Mouse (Mus musculus) limb, embryonic 13.5 days (tissue): ENCODE measurements around the gene Olfr54. TPM values are rescaled to one million over a fixed set of nuclear protein-coding genes. Genes with fewer than 3 reads are reported as not detected.
"Not testable (repeated sequence)": the region's sequence is repeated elsewhere in the genome, so short reads cannot be mapped to it uniquely, and the experiment has no call there.

Source experiments
- ATAC-seq: fragments of 200-750 bp; cut with Nextera tagmentation; 2 replicates; pipeline ENCODE4 v1.8.0; 2017; ENCODE audit warnings: low read depth, moderate number of reproducible peaks, moderate TSS enrichment; ENCODE audit not compliant: low FRiP score
- H3K27ac ChIP-seq: fragments of 300-500 bp; sonication (generic); 2 replicates; pipeline ENCODE4 v1.5.1; 2015; ENCODE audit warnings: inconsistent platforms, mild to moderate bottlenecking, moderate library complexity
- H3K27me3 ChIP-seq: fragments of 300-500 bp; sonication (generic); 2 replicates; pipeline ENCODE4 v1.6.1; 2015; ENCODE audit warnings: mild to moderate bottlenecking, inconsistent platforms
- H3K36me3 ChIP-seq: fragments of 300-500 bp; sonication (generic); 2 replicates; pipeline ENCODE4 v1.6.1; 2015; ENCODE audit warnings: inconsistent platforms, mild to moderate bottlenecking, moderate library complexity
- H3K4me1 ChIP-seq: fragments of 300-500 bp; sonication (generic); 2 replicates; pipeline ENCODE4 v1.6.1; 2015; ENCODE audit warnings: inconsistent platforms
- H3K4me2 ChIP-seq: fragments of 300-500 bp; sonication (generic); replicated peaks from 2 replicates; pipeline ENCODE4 v1.6.1; 2015; ENCODE audit warnings: inconsistent platforms, mild to moderate bottlenecking, moderate library complexity
- H3K4me3 ChIP-seq: fragments of 300-500 bp; sonication (generic); 2 replicates; pipeline ENCODE4 v1.5.1; 2015; ENCODE audit warnings: moderate library complexity, mild to moderate bottlenecking, inconsistent platforms
- H3K9ac ChIP-seq: fragments of 300-500 bp; sonication (generic); 2 replicates; pipeline ENCODE4 v1.6.1; 2015; ENCODE audit warnings: mild to moderate bottlenecking, inconsistent platforms
- H3K9me3 ChIP-seq: fragments of 300-500 bp; sonication (generic); 2 replicates; pipeline ENCODE4 v1.6.1; 2016; ENCODE audit warnings: inconsistent platforms
- WGBS: fragments of 180-500 bp; shearing (Covaris S2); methylation state at CpG from one replicate; pipeline ENCODE4 v1.1.7; 2015; 5-methylcytosine and 5-hydroxymethylcytosine counted together
- polyA plus RNA-seq: library from polyadenylated mRNA; unstranded; fragments of >200 nt; fragmentation: Nextera tagmentation; extraction: Ambion mirVana; gene quantifications from 2 replicates; pipeline ENCODE4 v1.2.1, GENCODE M21; 2015

The Olfr54 gene
- polyA plus RNA-seq: not detected in 2 replicates

DNA sequence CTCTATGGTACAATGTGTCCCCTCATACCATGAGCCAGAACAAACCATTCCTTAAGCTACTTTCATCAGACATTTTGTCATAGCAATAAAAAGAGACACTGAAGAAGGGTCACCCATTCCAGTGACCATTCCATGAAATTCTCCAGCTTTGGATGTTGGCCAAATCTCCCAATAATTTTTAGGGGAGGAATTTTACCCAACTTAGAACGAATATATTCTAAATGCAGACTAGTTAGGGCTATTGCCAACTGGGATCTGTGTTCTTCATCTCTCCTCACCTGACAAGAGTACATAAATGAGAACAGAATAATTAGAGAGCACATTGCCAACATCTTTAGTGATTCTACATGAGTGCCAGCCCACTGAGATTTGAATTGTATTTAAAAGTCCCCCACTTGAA, at the start of gene Olfr54:
TSS of gene Olfr54 (plus strand) at position 301 of the 400 bp plus-strand sequence.
- H3K9me3 ChIP-seq: no peaks in the 10 kb centered on the region
- no peaks in the 10 kb centered on the region for H3K4me1 ChIP-seq
- no peak for ATAC-seq
- H3K36me3 ChIP-seq: no peaks in the 10 kb centered on the region
- H3K4me2 ChIP-seq: no peak within 1 kb of the TSS
- 76% methylated on average over 1 of the region's 1 CpGs for WGBS
- no peak within 1 kb of the TSS for H3K27ac ChIP-seq
- no peak within 1 kb of the TSS for H3K4me3 ChIP-seq
- H3K9ac ChIP-seq: no peak within 1 kb of the TSS
- no peaks in the 10 kb centered on the region for H3K27me3 ChIP-seq

DNA sequence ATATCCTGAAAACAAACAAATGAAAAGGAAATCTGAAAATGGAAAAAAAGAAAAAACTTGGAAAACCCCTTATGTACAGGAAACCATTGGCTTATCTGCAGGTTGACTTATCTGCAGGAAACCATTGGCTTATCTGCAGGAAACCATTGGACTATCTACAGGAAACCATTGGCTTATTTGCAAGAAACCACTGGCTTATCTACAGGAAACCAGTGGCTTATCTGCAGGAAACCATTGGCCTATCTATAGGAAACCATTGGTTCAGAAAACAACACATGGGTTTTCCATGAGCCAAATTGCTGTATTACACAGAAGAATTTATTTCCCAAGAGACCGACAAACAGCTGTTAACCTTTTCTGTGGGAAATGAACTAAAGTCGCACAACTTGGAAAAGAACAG, 49.1 kb upstream of the Olfr54 start:
- no peaks in the 10 kb centered on the region for H3K36me3 ChIP-seq
- WGBS: 79% methylated on average over 2 of the region's 2 CpGs
- no peak overlapping the region for H3K4me2 ChIP-seq
- no peaks in the 10 kb centered on the region for H3K27me3 ChIP-seq
- H3K4me1 ChIP-seq: no peaks in the 10 kb centered on the region
- H3K9me3 ChIP-seq: no peaks in the 10 kb centered on the region
- H3K9ac ChIP-seq: no peak overlapping the region
- no peak overlapping the region for H3K27ac ChIP-seq
- ATAC-seq: no peak
- no peak overlapping the region for H3K4me3 ChIP-seq

GRCm38 (mm10) chr11:50966230-50966629, 47.8 kb upstream of the Olfr54 start, which contains the start of gene Olfr1378:
TSS of gene Olfr1378 (plus strand) at chr11:50966530.
- no peaks in the 10 kb centered on the region for H3K9me3 ChIP-seq
- H3K36me3 ChIP-seq: no peaks in the 10 kb centered on the region
- no peaks in the 10 kb centered on the region for H3K4me1 ChIP-seq
- H3K27me3 ChIP-seq: no peaks in the 10 kb centered on the region
- H3K4me3 ChIP-seq: no peak within 1 kb of the TSS
- no peak within 1 kb of the TSS for H3K9ac ChIP-seq
- H3K4me2 ChIP-seq: no peak within 1 kb of the TSS
- 72% methylated on average over 11 of the region's 11 CpGs for WGBS
- H3K27ac ChIP-seq: no peak within 1 kb of the TSS
- ATAC-seq: no peak

DNA sequence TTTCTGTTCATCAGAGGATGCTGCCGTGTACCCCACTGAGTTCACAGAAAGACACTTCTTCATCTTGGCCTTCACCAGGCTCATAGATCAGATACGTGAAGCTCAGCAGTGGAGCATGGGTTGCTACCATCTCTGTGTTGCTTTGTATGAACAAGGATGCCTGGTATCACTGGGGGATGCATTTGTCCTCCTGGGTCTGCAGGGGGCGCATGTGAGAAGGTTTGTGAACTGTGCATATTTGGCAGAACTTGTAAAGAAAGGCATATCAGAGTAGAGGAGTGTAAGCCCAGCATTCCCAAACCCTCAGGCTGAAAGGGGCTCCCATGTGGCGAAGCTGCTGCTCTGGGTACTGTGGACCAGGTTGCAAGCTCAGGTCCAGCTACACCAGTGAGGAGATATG, 36.8 kb upstream of the Olfr54 start:
- WGBS: 76% methylated on average over 4 of the region's 4 CpGs
- Histone ChIP-seq H3K9ac (no peak overlapping the region), H3K4me2 (no peak overlapping the region), H3K27ac (no peak overlapping the region), H3K36me3 (no peaks in the 10 kb centered on the region), H3K4me1 (no peaks in the 10 kb centered on the region), H3K4me3 (no peak overlapping the region), H3K27me3 (no peaks in the 10 kb centered on the region), H3K9me3 (no peaks in the 10 kb centered on the region)
- no peak for ATAC-seq

DNA sequence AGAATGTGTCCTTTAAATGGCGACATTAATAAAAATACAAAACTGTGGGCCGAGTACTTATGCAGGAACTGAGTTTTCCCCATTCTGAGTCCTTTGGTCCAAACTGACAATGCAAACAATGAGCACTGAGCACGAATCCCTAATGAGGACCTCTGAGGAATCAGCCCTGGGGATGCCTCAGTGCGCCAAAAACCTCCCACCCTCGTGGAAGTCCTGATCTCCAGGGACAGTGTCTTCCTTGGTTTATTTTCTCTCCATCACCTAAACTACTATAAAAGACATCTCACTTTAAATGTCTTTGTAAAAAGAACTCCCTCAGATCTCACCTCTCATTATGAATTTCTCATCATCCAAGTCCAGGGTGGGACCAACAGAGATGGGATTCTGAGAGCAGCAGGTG, 32.4 kb upstream of the Olfr54 start, which contains the start of gene Olfr1377:
TSS of gene Olfr1377 (plus strand) at position 301 of the 400 bp plus-strand sequence.
- 78% methylated on average over 5 of the region's 5 CpGs for WGBS
- Histone ChIP-seq H3K27me3 (no peaks in the 10 kb centered on the region), H3K9ac (no peak within 1 kb of the TSS), H3K36me3 (no peaks in the 10 kb centered on the region), H3K27ac (no peak within 1 kb of the TSS), H3K4me3 (no peak within 1 kb of the TSS), H3K4me2 (no peak within 1 kb of the TSS), H3K9me3 (no peaks in the 10 kb centered on the region), H3K4me1 (no peaks in the 10 kb centered on the region)
- ATAC-seq: no peak

DNA sequence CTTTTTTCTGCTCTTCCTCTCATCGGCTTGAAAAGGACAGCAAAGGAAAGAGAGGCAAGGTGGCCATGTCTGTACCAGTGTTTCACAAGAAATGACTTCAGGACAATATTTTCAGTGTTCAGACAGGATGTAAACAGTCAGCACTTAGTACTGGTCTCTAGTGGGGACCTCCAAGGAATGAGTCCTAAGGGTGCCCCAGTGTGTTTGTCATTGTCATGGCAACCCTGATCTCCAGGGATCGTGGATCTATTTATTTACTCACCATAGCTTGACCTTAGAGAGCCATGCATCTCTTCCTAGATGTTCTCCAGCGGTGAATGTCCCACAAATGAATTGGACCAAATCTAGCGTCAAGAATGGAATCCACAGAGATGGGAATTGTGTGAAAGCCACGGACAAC, 10.7 kb upstream of the Olfr54 start, which contains the start of gene Olfr51:
TSS of gene Olfr51 (plus strand) at position 301 of the 400 bp plus-strand sequence.
- no peak within 1 kb of the TSS for H3K4me3 ChIP-seq
- H3K9me3 ChIP-seq: no peaks in the 10 kb centered on the region
- no peaks in the 10 kb centered on the region for H3K36me3 ChIP-seq
- no peaks in the 10 kb centered on the region for H3K27me3 ChIP-seq
- no peaks in the 10 kb centered on the region for H3K4me1 ChIP-seq
- H3K9ac ChIP-seq: no peak within 1 kb of the TSS
- H3K4me2 ChIP-seq: no peak within 1 kb of the TSS
- ATAC-seq: no peak
- no peak within 1 kb of the TSS for H3K27ac ChIP-seq
- 80% methylated on average over 5 of the region's 5 CpGs for WGBS

DNA sequence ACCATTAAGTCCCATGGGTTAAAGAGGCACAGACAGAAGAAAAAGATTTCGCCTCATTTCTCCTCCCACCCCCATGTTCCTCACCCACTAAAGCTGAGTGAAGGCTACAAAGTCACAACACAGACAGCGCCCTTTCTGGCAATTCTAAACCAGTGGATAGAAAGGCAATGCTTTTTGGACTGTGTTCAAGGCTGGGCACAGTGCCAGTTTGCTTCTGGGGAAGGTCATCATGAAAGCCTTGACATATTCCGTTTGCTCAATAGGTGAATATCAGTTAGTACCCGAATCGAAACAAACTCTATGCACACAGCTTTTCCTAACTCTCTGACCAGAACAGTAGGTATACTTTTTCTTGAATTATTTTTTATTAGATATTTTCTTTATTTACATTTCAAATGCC, 2.2 kb upstream of the Olfr54 start:
- no peak for ATAC-seq
- H3K9ac ChIP-seq: no peak overlapping the region
- 77% methylated on average over 5 of the region's 5 CpGs for WGBS
- no peaks in the 10 kb centered on the region for H3K36me3 ChIP-seq
- H3K4me2 ChIP-seq: no peak overlapping the region
- no peaks in the 10 kb centered on the region for H3K27me3 ChIP-seq
- no peaks in the 10 kb centered on the region for H3K4me1 ChIP-seq
- no peaks in the 10 kb centered on the region for H3K9me3 ChIP-seq
- no peak overlapping the region for H3K4me3 ChIP-seq
- no peak overlapping the region for H3K27ac ChIP-seq

DNA sequence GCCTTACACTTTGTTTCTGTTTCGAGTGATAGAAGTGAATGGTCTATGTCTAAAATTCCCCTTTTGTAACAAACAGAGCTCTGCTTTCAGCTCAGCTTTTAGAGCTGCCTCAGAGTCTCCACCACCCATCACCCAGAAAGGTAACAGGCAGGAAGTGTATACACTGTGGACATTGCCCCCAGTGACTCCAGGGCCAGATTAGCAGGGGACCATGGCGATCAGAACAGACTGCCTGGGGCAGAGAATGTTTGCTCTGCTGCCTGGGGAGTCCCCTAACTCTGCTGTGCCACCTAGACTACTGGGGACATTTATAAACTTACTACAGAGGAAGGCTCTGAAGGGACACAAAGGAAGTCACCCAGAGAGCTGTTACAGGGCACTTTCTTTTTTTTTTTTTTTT, 2.3 kb downstream of the Olfr54 start:
- no peak overlapping the region for H3K9ac ChIP-seq
- H3K27me3 ChIP-seq: no peaks in the 10 kb centered on the region
- no peaks in the 10 kb centered on the region for H3K9me3 ChIP-seq
- no peak overlapping the region for H3K4me2 ChIP-seq
- no peak overlapping the region for H3K27ac ChIP-seq
- H3K4me1 ChIP-seq: no peaks in the 10 kb centered on the region
- WGBS: 48% methylated on average over 2 of the region's 2 CpGs
- no peak for ATAC-seq
- no peaks in the 10 kb centered on the region for H3K36me3 ChIP-seq
- no peak overlapping the region for H3K4me3 ChIP-seq

DNA sequence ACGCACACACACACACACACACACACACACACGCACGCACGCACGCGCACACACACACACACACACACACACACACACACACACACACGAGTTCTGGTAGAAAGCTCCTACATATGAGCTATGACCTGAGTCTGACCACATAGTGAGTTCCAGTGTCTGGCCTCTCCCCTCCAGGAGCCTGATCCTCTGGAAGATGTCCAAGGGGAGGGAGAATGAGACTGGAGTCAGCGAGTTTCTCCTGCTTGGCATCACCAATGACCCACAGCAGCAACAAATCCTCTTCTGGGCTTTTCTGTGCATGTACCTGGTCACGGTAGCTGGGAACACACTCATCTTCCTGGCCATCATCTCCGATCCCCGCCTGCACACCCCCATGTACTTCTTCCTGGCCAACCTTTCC, 12.8 kb downstream of the Olfr54 start:
- not testable (repeated sequence) for ATAC-seq, H3K9me3 ChIP-seq, H3K4me2 ChIP-seq, H3K4me3 ChIP-seq, H3K9ac ChIP-seq, H3K27ac ChIP-seq, H3K4me1 ChIP-seq, H3K27me3 ChIP-seq, H3K36me3 ChIP-seq
- 78% methylated on average over 7 of the region's 11 CpGs for WGBS

DNA sequence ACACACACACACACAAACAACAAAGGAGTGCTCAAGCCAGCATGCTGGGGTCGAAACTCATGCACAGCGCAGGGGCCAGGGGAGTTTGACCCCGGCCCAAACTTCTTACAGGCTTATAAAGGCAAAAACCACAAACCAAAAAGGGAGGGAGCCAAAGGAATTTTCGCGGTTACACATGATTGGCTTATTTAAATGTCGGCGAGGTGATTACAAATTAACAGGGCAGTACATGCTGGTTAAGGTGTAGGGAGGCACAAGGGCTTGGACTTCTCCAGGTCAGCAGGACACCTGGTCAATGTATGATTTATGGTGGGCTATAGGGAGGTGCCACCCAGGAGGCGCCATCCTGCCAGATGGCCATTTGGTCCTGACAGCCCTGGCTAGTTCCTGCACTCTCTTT, 15.3 kb downstream of the Olfr54 start:
- not testable (repeated sequence) for ATAC-seq, H3K4me1 ChIP-seq, H3K27ac ChIP-seq, H3K9me3 ChIP-seq, H3K36me3 ChIP-seq, H3K9ac ChIP-seq, H3K4me3 ChIP-seq, H3K27me3 ChIP-seq, H3K4me2 ChIP-seq
- 47% methylated on average over 8 of the region's 8 CpGs for WGBS

GRCm38 (mm10) chr11:51030225-51030624, 16.2 kb downstream of the Olfr54 start:
- no peaks in the 10 kb centered on the region for H3K27me3 ChIP-seq
- no peak overlapping the region for H3K4me2 ChIP-seq
- H3K4me3 ChIP-seq: no peak overlapping the region
- H3K9ac ChIP-seq: no peak overlapping the region
- ATAC-seq: no peak
- WGBS: 25% methylated on average over 2 of the region's 2 CpGs
- H3K4me1 ChIP-seq: no peaks in the 10 kb centered on the region
- no peak overlapping the region for H3K27ac ChIP-seq
- no peaks in the 10 kb centered on the region for H3K9me3 ChIP-seq
- H3K36me3 ChIP-seq: no peaks in the 10 kb centered on the region

DNA sequence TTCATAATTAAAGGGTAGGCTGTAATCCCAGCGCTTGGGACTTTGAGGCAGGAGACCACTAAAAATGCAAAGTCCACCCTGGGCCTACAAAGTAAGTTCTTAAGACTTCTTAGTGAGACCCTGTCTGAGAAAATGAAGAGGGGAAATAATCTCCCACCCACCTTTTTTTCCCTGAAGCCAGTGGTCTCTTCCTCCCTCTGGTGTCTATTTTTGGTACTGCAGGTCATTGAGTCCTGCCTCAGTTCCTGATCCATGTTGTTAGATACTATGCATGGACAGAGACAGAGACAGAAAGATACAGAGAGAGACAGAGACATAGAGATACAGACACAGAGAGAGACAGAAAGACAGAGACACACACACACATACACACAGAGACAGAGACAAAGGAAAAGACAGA, 18.8 kb downstream of the Olfr54 start:
- Histone ChIP-seq H3K4me3 (no peak overlapping the region), H3K36me3 (no peaks in the 10 kb centered on the region), H3K9ac (no peak overlapping the region), H3K27me3 (no peaks in the 10 kb centered on the region), H3K27ac (no peak overlapping the region), H3K4me2 (no peak overlapping the region), H3K4me1 (no peaks in the 10 kb centered on the region), H3K9me3 (no peaks in the 10 kb centered on the region)
- WGBS: 21% methylated on average over 1 of the region's 1 CpGs
- ATAC-seq: no peak

GRCm38 (mm10) chr11:51034141-51034540, 20.1 kb downstream of the Olfr54 start:
- not testable (repeated sequence) for H3K36me3 ChIP-seq, H3K9ac ChIP-seq, H3K4me1 ChIP-seq, H3K27ac ChIP-seq, H3K9me3 ChIP-seq, H3K4me2 ChIP-seq, H3K27me3 ChIP-seq, ATAC-seq, H3K4me3 ChIP-seq
